Mouse (Mus musculus) CH12.LX (cell line): ENCODE data around the gene Txlnb. TPM values are rescaled to one million over a fixed set of nuclear protein-coding genes. Genes with fewer than 3 reads are reported as not detected.

Source experiments
- DNase-seq: peaks from one replicate; pipeline ENCODE4 v3.0.0-alpha.2; 2013; ENCODE audit errors: extremely low read depth
- H3K27ac ChIP-seq: 2 replicates; pipeline ENCODE4 v1.5.1; 2012; ENCODE audit warnings: low read depth, mild to moderate bottlenecking, control low read depth, moderate library complexity; ENCODE audit not compliant: insufficient read depth
- H3K27me3 ChIP-seq: replicated peaks from 2 replicates; pipeline ENCODE3; 2012; ENCODE audit warnings: inconsistent platforms
- H3K36me3 ChIP-seq, 2 experiments: replicated peaks in 1 of 2; 2 replicates each; pipeline versions ENCODE3 to v1.6.1; 2012; ENCODE audit warnings: inconsistent platforms in 1 of 2, low read length in 1 of 2, mild to moderate bottlenecking in 1 of 2, mixed read lengths in 1 of 2, moderate library complexity in 1 of 2; ENCODE audit not compliant: control insufficient read depth in 1 of 2, insufficient read depth in 1 of 2
- H3K4me1 ChIP-seq, 2 experiments: 2 replicates each; pipeline ENCODE4 v1.6.1; 2012; ENCODE audit warnings: inconsistent platforms in 1 of 2, moderate library complexity in 1 of 2; ENCODE audit not compliant: insufficient read depth in 2 of 2, control insufficient read depth in 1 of 2
- H3K4me2 ChIP-seq: 2 replicates; pipeline ENCODE4 v1.6.1; 2012; ENCODE audit warnings: low read depth, mild to moderate bottlenecking, control low read depth; ENCODE audit not compliant: poor library complexity, insufficient read depth, severe bottlenecking
- H3K4me3 ChIP-seq, 3 experiments: fragments of 150-350 bp in 1 of 3; sonication (generic) in 1 of 3; replicated peaks in 1 of 3; 2 replicates each; pipeline versions ENCODE3 to v1.5.1; 2011 to 2012; ENCODE audit warnings: low read depth in 2 of 3, low read length in 2 of 3, mild to moderate bottlenecking in 2 of 3, moderate library complexity in 2 of 3, control low read depth in 1 of 3, improper control_type of control experiment in 1 of 3, inconsistent platforms in 1 of 3, mixed read lengths in 1 of 3; ENCODE audit not compliant: poor library complexity in 1 of 3
- H3K79me2 ChIP-seq: replicated peaks from 2 replicates; pipeline ENCODE4 v1.6.1; 2012; ENCODE audit warnings: mild to moderate bottlenecking, moderate library complexity; ENCODE audit not compliant: control insufficient read depth, poor library complexity, insufficient read depth, severe bottlenecking; ENCODE audit errors: extremely low read depth
- H3K9ac ChIP-seq: 2 replicates; pipeline ENCODE4 v1.6.1; 2012; ENCODE audit warnings: low read depth, mild to moderate bottlenecking, control low read depth, moderate library complexity; ENCODE audit not compliant: insufficient read depth
- H3K9me3 ChIP-seq: replicated peaks from 2 replicates; pipeline ENCODE3; 2012; ENCODE audit warnings: low read length, inconsistent platforms, mixed read lengths
- CHD1 ChIP-seq: IDR thresholded peaks from 2 replicates; pipeline ENCODE4 v1.6.1; 2012; ENCODE audit warnings: low read depth, low read length, improper control_type of control experiment, inconsistent platforms
- CHD2 ChIP-seq: IDR thresholded peaks from 2 replicates; pipeline ENCODE4 v1.6.1; 2011; ENCODE audit warnings: low read length, improper control_type of control experiment
- E2F4 ChIP-seq: IDR thresholded peaks from 2 replicates; pipeline ENCODE4 v1.6.1; 2011; ENCODE audit warnings: low read depth, low read length, improper control_type of control experiment; ENCODE audit not compliant: insufficient replicate concordance
- EP300 ChIP-seq: IDR thresholded peaks from 2 replicates; pipeline ENCODE4 v1.6.1; 2011; ENCODE audit warnings: low read length, improper control_type of control experiment
- HCFC1 ChIP-seq: IDR thresholded peaks from 2 replicates; pipeline ENCODE4 v1.6.1; 2012; ENCODE audit warnings: low read depth, mild to moderate bottlenecking, inconsistent platforms, low read length, improper control_type of control experiment
- IRF4 ChIP-seq: IDR thresholded peaks from 2 replicates; pipeline ENCODE4 v1.6.1; 2014; ENCODE audit warnings: low read depth, mild to moderate bottlenecking, inconsistent platforms, low read length, improper control_type of control experiment
- JUN ChIP-seq: IDR thresholded peaks from 2 replicates; pipeline ENCODE4 v1.6.1; 2011; ENCODE audit warnings: low read depth, mild to moderate bottlenecking, low read length, improper control_type of control experiment, moderate library complexity; ENCODE audit not compliant: insufficient read depth
- JUND ChIP-seq: conservative IDR thresholded peaks from 2 replicates; pipeline ENCODE4 v1.6.1; 2011; ENCODE audit warnings: low read depth, low read length, improper control_type of control experiment
- KAT2A ChIP-seq: IDR thresholded peaks from 2 replicates; pipeline ENCODE4 v1.6.1; 2012; ENCODE audit warnings: low read length, improper control_type of control experiment, inconsistent platforms; ENCODE audit not compliant: insufficient replicate concordance
- MAFK ChIP-seq: IDR thresholded peaks from 2 replicates; pipeline ENCODE4 v1.6.1; 2011; ENCODE audit warnings: low read length, improper control_type of control experiment; ENCODE audit not compliant: insufficient replicate concordance
- MAX ChIP-seq: IDR thresholded peaks from 2 replicates; pipeline ENCODE4 v1.6.1; 2011; ENCODE audit warnings: low read length, improper control_type of control experiment
- MYC ChIP-seq: IDR thresholded peaks from 2 replicates; pipeline ENCODE4 v1.6.1; 2011; ENCODE audit warnings: low read depth, mild to moderate bottlenecking, improper control_type of control experiment, low read length
- NELFE ChIP-seq: IDR thresholded peaks from 2 replicates; pipeline ENCODE4 v1.6.1; 2011; ENCODE audit warnings: low read depth, low read length, improper control_type of control experiment
- NRF1 ChIP-seq: IDR thresholded peaks from 2 replicates; pipeline ENCODE4 v1.6.1; 2014; ENCODE audit warnings: low read depth, mild to moderate bottlenecking, inconsistent platforms, low read length, improper control_type of control experiment, moderate library complexity
- PAX5 ChIP-seq: IDR thresholded peaks from 2 replicates; pipeline ENCODE4 v1.6.1; 2012; ENCODE audit warnings: low read length, inconsistent platforms, mixed read lengths
- POLR2A ChIP-seq: IDR thresholded peaks from 2 replicates; pipeline ENCODE4 v1.6.1; 2011; ENCODE audit warnings: low read depth, mild to moderate bottlenecking, improper control_type of control experiment, low read length
- RAD21 ChIP-seq: IDR thresholded peaks from 2 replicates; pipeline ENCODE4 v1.6.1; 2011; ENCODE audit warnings: low read depth, mild to moderate bottlenecking, low read length, improper control_type of control experiment, moderate library complexity
- RCOR1 ChIP-seq: conservative IDR thresholded peaks from 2 replicates; pipeline ENCODE4 v1.6.1; 2012; ENCODE audit warnings: low read depth, mild to moderate bottlenecking, inconsistent platforms, low read length, improper control_type of control experiment
- SIN3A ChIP-seq: IDR thresholded peaks from 2 replicates; pipeline ENCODE4 v1.6.1; 2012; ENCODE audit warnings: low read length, improper control_type of control experiment, inconsistent platforms
- SMC3 ChIP-seq: IDR thresholded peaks from 2 replicates; pipeline ENCODE4 v1.6.1; 2011; ENCODE audit warnings: low read depth, low read length, improper control_type of control experiment
- TBP ChIP-seq: conservative IDR thresholded peaks from 2 replicates; pipeline ENCODE4 v1.6.1; 2011; ENCODE audit warnings: low read depth, low read length, improper control_type of control experiment
- TCF12 ChIP-seq: IDR thresholded peaks from 2 replicates; pipeline ENCODE4 v1.6.1; 2014; ENCODE audit warnings: low read depth, mild to moderate bottlenecking, inconsistent platforms, low read length, improper control_type of control experiment
- UBTF ChIP-seq: IDR thresholded peaks from 2 replicates; pipeline ENCODE4 v1.6.1; 2012; ENCODE audit warnings: low read depth, mild to moderate bottlenecking, inconsistent platforms, low read length, improper control_type of control experiment, moderate library complexity
- USF1 ChIP-seq: IDR thresholded peaks from 2 replicates; pipeline ENCODE4 v1.6.1; 2014; ENCODE audit warnings: low read depth, mild to moderate bottlenecking, inconsistent platforms, low read length, improper control_type of control experiment
- USF2 ChIP-seq: conservative IDR thresholded peaks from 2 replicates; pipeline ENCODE4 v1.6.1; 2011; ENCODE audit warnings: low read depth, low read length, improper control_type of control experiment
- ZKSCAN1 ChIP-seq: IDR thresholded peaks from 2 replicates; pipeline ENCODE4 v1.6.1; 2012; ENCODE audit warnings: low read depth, inconsistent platforms, low read length, improper control_type of control experiment, borderline replicate concordance
- ZNF384 ChIP-seq: IDR thresholded peaks from 2 replicates; pipeline ENCODE4 v1.6.1; 2012; ENCODE audit warnings: low read depth, low read length, improper control_type of control experiment, inconsistent platforms
- dilution Hi-C: fragments of 300-500 bp; cut with MboI; formaldehyde crosslinking; loops from 2 replicates; pipeline ENCODE4 v1.14.3; 2020; ENCODE audit warnings: low sequenced_read_pairs; ENCODE audit not compliant: extremely low pct_unique_long_range_greater_than_20kb, extremely low pct_ligation_motif_present
- in situ Hi-C: fragments of 300-500 bp; cut with MboI; formaldehyde crosslinking; loops from 3 replicates; pipeline ENCODE4 v1.14.3; 2019; ENCODE audit warnings: low sequenced_read_pairs, low pct_ligation_motif_present, low pct_unique_long_range_greater_than_20kb, mixed read lengths
- polyA plus RNA-seq: library from polyadenylated mRNA; unstranded; fragments of >175 nt; gene quantifications from 2 replicates; pipeline ENCODE4 v1.2.1, GENCODE M21; 2012; ENCODE audit warnings: low read depth; ENCODE audit not compliant: insufficient read length
- total RNA-seq, 2 experiments: library from RNA; depleted of rRNA; stranded (reverse); fragments of 300-350 nt in 1 of 2; fragments of >200 nt in 1 of 2; gene quantifications; 2 replicates each; pipeline ENCODE4 v1.2.3; 2012 to 2014

Txlnb gene
- total and polyA plus RNA-seq, 3 experiments, result 2.0 to 5.1 (median 4.9) TPM

DNA sequence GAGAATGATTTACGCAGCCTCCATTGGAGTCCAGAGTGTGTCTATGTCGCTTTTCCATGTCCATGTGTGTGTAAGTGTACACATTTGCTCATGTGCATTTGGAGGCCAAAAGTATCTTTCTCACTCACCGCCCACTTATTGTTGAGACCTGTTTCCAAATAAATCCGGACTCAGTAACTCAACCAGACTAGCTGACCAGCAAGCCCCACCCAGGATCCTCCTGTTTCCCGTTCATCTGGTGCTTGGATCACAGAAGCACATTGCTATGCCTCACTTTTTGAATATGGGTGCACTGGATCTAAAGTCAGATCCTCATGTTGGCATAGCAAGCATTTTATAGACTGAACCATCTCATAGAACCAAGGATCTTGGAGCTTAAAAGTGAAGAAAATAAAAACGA lies 39.0 kb downstream of the Txlnb start:
- Histone ChIP-seq H3K9ac (no peak overlapping the region), H3K4me2 (no peak overlapping the region), H3K4me3 (no peak overlapping the region), H3K4me1 (no peaks in the 10 kb centered on the region), H3K27me3 (no peaks in the 10 kb centered on the region), H3K27ac (no peak overlapping the region), H3K79me2 (no peaks in the 10 kb centered on the region), H3K36me3 (peaks cover 0 to 24% of the 10 kb centered on the region in 2 experiments), H3K9me3 (no peaks in the 10 kb centered on the region)
- DNase-seq, result no peak
- dilution Hi-C loops, result no loop called here
- TF ChIP-seq CHD1 (no peak), RCOR1 (no peak), NRF1 (no peak), NELFE (no peak), RAD21 (no peak), PAX5 (no peak), IRF4 (no peak), CHD2 (no peak), ZNF384 (no peak), SMC3 (no peak), TBP (no peak), POLR2A (no peak), EP300 (no peak), SIN3A (no peak), UBTF (no peak), E2F4 (no peak)
- in situ Hi-C loops, result no loop called here

DNA sequence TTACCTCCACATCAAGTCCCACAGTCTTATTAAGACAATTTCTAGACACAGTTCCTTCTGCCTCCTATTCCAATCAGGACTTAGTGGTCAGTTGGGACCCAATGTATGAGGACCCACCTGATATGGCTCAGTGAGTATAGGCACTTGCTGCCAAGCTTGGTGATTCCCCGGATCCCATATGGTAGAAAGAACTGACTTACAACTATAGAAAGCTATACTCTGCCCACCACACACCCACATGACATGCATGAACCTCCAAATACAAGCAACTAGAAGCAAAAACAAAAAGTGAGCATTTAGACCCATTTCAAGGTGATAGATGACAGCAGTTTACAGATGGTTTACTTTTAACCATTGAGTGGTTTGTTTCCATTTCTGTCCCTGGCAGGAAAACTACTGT lies 40.2 kb downstream of the Txlnb start:
- in situ Hi-C loops, result no loop called here

DNA sequence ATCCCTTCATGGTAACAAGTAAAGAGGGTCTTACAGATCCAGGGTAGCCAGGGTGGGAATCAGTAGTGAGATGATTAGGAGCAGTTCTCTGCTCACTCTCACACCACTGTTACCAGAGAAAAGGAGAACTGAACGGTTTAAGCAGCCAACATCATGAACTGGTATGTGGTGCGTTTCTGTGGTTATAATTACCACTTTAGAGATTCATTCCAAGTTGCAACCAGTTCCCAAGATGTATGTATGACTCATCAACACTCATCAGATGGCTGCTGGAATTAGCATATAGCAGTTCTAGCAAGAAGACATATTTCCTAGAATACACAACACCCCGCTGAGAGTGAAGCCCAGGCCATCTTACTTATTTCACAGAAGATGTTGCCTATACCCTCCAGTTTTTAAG lies 46.0 kb downstream of the Txlnb start:
- Histone ChIP-seq H3K79me2 (no peaks in the 10 kb centered on the region), H3K4me1 (no peaks in the 10 kb centered on the region), H3K9me3 (no peaks in the 10 kb centered on the region), H3K4me2 (no peak overlapping the region), H3K4me3 (no peak overlapping the region), H3K36me3 (peaks cover 2 to 20% of the 10 kb centered on the region in 2 experiments), H3K9ac (no peak overlapping the region), H3K27ac (no peak overlapping the region), H3K27me3 (no peaks in the 10 kb centered on the region)
- in situ Hi-C loops (no loop called here), dilution Hi-C loops (no loop called here)
- no peak for DNase-seq
- no peak for TF ChIP-seq USF2
- TF ChIP-seq ZKSCAN1, result no peak
- no peak for TF ChIP-seq KAT2A
- TF ChIP-seq CHD1, result no peak
- TF ChIP-seq PAX5, result no peak
- TF ChIP-seq HCFC1, result no peak
- no peak for TF ChIP-seq MAFK
- no peak for TF ChIP-seq UBTF
- no peak for TF ChIP-seq TCF12
- no peak for TF ChIP-seq JUND
- no peak for TF ChIP-seq TBP
- TF ChIP-seq SMC3, result no peak
- no peak for TF ChIP-seq USF1
- no peak for TF ChIP-seq MYC
- TF ChIP-seq MAX, result no peak
- TF ChIP-seq ZNF384, result no peak
- TF ChIP-seq JUN, result no peak

More for the DNA sequence above, 40.2 kb downstream of the Txlnb start:
- Histone ChIP-seq H3K79me2 (no peaks in the 10 kb centered on the region), H3K4me3 (no peak overlapping the region), H3K36me3 (peaks cover 0 to 18% of the 10 kb centered on the region in 2 experiments), H3K27me3 (no peaks in the 10 kb centered on the region), H3K9me3 (no peaks in the 10 kb centered on the region), H3K4me2 (no peak overlapping the region), H3K9ac (no peak overlapping the region), H3K27ac (no peak overlapping the region), H3K4me1 (no peaks in the 10 kb centered on the region)
- dilution Hi-C loops, result no loop called here
- no peak for DNase-seq
- TF ChIP-seq SIN3A, result no peak
